Mouse (Mus musculus) kidney, adult 2 months (tissue): ENCODE measurements around the gene Hexim2.

Experiments used
- CTCF ChIP-seq: fragments of 200-500 bp; conservative IDR thresholded peaks from 2 replicates; pipeline ENCODE4 v1.5.1; 2011; ENCODE audit warnings: low read depth, mild to moderate bottlenecking, control low read depth, low read length, moderate library complexity, mixed read lengths; ENCODE audit not compliant: insufficient read depth, insufficient read length
- POLR2A ChIP-seq: fragments of 200-500 bp; IDR thresholded peaks from one replicate; pipeline ENCODE4 v1.6.1; 2011; ENCODE audit warnings: low read depth, low read length, control low read depth

GRCm38 (mm10) chr11:103100361-103100760 is 31.9 kb upstream of the Hexim2 start:
- TF ChIP-seq CTCF = no peak
- no peak for TF ChIP-seq POLR2A
